Mouse (Mus musculus) left cerebral cortex, postnatal 25 days (tissue): ENCODE measurements at regions not wholly inside any gene's neighbourhood (a gene's known extent, or its start where the extent isn't known, plus 50 kb on each side); places are given as distances from the start of the nearest gene placed in this dataset.
"Not testable (repeated sequence)": the region's sequence is repeated elsewhere in the genome, so short reads cannot be mapped to it uniquely, and the experiment has no call there.

Experiments
- DNase-seq, 2 experiments: peaks; one replicate each; pipeline ENCODE4 v3.0.0; 2022; ENCODE audit warnings: low spot score in 2 of 2, mixed read lengths in 1 of 2
- intact Hi-C: fragments of 180-260 bp; cut with DNase I; formaldehyde crosslinking; loops from one replicate; pipeline ENCODE4 v1.15.1; 2025

- no peak for DNase-seq
- intact Hi-C loops, result no loop called here
Observed at GRCm38 (mm10) chr10:26570468-26570867, 182.8 kb upstream of the Arhgap18 start.

DNA sequence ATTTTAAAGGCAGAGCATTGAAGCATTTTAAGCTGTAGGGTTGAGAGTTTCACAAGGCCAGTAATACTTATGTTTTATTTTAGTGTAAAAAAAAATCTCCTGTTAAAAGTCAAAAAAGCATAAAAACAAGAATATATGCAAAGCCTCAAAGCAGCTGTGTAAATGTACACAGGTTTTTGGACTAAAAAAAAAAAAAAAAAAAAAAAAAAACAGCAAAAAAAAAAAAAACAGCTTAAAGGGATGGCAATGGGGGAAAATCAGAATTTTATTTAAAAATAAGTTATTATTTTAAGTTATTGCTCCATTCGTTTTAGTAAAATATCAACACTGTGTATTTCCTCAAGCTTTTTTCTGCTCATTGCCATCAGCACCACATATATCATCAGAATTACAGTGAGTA, 181.8 kb upstream of the Arhgap18 start:
- intact Hi-C loops, result no loop called here

GRCm38 (mm10) chr10:26576153-26576552, 177.1 kb upstream of the Arhgap18 start:
- DNase-seq, result no peak
- intact Hi-C loops, result no loop called here

More for the DNA sequence above, 181.8 kb upstream of the Arhgap18 start:
- DNase-seq, result no peak

DNA sequence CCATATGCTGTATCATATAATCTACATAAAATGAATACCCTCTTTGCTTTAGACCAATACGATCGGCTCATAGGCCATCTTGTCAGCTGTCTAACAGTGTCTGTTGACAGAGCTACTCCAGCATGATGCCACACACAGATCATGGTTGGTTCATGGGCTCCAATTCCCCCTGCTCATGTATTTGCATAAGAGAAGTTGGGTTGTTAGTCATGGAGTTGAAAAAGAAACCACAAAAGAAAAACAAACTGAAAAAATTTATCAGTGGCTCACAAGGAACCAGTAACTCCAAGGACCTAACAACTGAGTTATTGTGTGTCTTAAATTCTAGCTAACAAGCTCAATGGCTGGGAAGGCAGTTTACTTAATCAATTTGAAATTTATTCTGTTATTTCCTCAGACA, 176.1 kb upstream of the Arhgap18 start:
- no peak for DNase-seq

GRCm38 (mm10) chr10:26585106-26585505, 168.1 kb upstream of the Arhgap18 start:
- intact Hi-C loops, result no loop called here
- no peak for DNase-seq

More for the DNA sequence above, 176.1 kb upstream of the Arhgap18 start:
- intact Hi-C loops, result no loop called here

- intact Hi-C loops, DNase-seq: not testable (repeated sequence)
Observed at GRCm38 (mm10) chr10:26607081-26607480, 146.1 kb upstream of the Arhgap18 start.

DNA sequence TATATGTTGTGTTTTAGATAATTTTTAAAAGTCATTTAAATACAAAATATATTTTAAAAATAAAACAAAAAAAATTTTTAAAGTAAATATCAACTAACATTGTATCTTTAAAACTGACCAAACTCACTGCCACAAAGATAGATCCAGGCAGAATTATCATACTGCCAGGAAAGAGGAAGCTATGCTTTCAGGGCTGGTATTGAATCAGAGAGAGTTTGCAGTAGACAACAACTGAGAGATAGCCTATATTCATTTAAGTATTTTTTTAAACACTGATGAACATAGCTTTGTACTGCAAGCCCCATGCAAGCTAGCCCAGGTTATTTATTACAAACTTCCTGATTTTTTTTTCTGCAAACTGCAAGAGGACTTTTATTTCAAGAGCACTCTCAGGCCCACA, 142.0 kb upstream of the Arhgap18 start:
- no peak for DNase-seq

GRCm38 (mm10) chr10:26630196-26630760, 122.9 kb upstream of the Arhgap18 start:
- DNase-seq, result no peak
- intact Hi-C loops, result no loop called here

More for the DNA sequence above, 142.0 kb upstream of the Arhgap18 start:
- intact Hi-C loops, result no loop called here

DNA sequence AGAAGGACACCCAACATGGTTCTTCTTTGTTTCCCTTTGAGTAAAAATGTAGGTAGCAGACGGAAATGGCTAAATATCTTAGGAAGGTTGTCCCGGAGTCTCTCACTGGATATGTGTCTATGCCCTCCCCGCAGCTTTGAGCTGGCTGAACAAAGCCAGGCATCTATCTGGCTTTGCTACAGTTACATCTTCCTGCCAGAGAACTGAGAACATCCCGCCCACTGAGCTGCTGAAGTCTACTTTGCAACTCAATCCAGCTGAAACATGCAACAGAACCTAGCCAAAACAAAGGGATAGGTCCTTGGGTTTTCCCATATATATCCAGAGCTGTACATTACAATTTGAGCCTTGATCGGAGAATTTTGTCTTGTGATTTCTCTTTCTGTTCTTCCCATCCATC, 121.0 kb upstream of the Arhgap18 start:
- peak in 1 of 2 experiments; percentile 9 for DNase-seq
- intact Hi-C loops, result no loop called here

GRCm38 (mm10) chr10:26637459-26637858, 115.8 kb upstream of the Arhgap18 start:
- intact Hi-C loops, result no loop called here
- no peak for DNase-seq

- intact Hi-C loops, result no loop called here
Observed at GRCm38 (mm10) chr10:26638056-26638455, 115.2 kb upstream of the Arhgap18 start.

DNA sequence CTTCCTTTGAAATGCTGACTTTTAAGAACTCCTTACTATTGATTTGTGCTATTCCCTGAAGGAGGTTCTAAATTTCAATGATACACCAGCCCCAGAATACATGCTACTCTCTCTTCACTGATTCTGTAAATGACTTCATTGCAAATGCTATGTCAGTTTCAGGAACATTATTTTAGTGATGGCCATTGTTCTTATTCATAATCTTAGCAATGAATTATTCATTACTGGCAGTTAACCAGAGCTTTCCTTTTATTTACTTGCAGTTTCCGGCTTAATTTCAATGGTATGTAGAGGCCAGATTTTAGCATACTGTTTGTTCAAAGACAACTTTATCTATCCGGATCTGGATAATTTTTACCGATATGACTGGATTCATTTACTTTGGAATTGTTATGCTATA, 114.1 kb upstream of the Arhgap18 start:
- intact Hi-C loops, result no loop called here
- no peak for DNase-seq

More at GRCm38 (mm10) chr10:26638056-26638455, 115.2 kb upstream of the Arhgap18 start:
- peak in 1 of 2 experiments; percentile 37 for DNase-seq

DNA sequence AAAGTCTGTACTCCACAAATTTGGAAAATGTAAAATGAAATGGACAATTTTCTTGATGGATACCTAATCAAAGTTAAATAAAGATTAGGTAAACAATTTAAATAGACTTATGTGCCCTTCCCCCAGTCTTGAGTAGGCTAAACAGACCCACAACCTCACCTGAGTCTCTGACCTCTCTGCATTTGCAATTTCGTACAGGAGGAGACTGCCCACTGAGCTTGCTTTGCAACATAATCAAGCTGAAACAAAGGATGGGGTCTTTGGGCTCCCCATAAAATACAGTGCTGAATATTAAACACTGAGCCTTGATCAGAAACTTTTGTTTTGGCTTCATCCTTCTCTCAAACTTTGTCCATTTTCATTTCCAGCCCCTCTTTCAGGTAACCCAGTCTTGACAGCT, 100.1 kb upstream of the Arhgap18 start:
- intact Hi-C loops, result no loop called here
- DNase-seq, result no peak

- no peak for DNase-seq
- intact Hi-C loops, result no loop called here
Observed at GRCm38 (mm10) chr10:26664270-26664669, 89.0 kb upstream of the Arhgap18 start.

DNA sequence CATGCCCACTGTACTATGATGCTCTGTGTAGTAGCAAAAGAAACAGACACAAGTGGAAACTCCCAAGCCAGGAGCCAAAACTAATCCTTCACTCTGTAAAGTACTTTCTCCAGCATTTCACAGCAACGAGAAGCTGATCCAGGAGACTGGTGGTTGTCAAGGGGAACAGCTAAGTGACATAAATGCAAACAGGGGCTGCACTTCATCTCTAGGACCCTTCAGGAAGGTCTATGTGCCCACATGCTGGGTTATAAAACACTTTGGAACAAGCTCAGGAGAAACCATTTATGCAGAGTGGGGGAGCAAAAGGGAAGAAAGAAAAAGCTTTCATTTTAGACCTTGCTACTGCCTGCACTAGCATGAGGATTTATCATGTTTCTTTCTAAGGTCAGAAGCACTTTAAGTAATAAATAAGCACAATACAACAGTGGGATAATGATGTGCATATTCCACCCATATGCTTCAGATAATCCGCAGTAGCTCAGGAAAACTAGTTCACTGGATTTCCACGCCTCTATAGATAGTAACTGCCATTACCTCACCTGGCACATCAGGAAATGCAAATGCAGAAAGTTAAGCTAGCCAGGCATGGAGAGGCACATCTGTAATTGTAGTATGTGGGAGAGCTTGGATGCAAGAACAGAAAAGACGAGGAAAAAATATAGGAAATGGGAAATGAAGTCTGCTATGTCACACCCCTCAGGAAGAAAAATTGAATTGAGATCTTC, 73.6 kb upstream of the Arhgap18 start:
- intact Hi-C loops, result loop anchor here (10.0 kb wide), 1 partner anchor 85 kb away; no protein-coding TSS in a partner anchor
- no peak for DNase-seq

DNA sequence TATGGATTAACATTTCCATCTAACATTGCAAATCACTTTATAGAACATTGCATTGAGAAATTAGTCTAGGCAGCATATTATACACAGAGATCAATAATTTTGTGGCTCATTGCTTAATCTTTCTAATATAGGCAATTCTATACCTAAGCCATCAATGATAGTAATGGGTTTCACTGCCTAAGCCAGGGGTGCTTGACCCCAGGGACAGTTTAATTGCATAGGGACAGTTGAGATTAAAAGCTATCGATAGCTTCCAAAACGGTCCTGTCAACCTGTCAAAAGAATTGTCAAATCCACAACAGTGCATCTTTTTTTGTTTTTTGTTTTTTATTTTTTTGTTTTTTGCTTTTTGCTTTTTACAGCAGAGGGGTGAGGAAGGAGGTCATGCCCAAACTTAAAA, 58.5 kb upstream of the Arhgap18 start:
- intact Hi-C loops, result no loop called here

GRCm38 (mm10) chr10:26695212-26695933, 57.8 kb upstream of the Arhgap18 start:
- peak; percentile 58 to 73 for DNase-seq
- intact Hi-C loops, result no loop called here

More for the DNA sequence above, 58.5 kb upstream of the Arhgap18 start:
- no peak for DNase-seq
